Mouse (Mus musculus) erythroblast, embryonic 14.5 days (primary cell): Measurements from ENCODE around the gene Siglecg.

ENCODE experiments used
- GATA1 ChIP-seq: IDR thresholded peaks from 2 replicates; pipeline ENCODE4 v1.6.1; 2012; ENCODE audit warnings: low read length, inconsistent platforms, mixed read lengths
- TAL1 ChIP-seq: IDR thresholded peaks from 3 replicates; pipeline ENCODE4 v1.6.1; 2012; ENCODE audit warnings: low read length, inconsistent platforms, mixed read lengths

DNA sequence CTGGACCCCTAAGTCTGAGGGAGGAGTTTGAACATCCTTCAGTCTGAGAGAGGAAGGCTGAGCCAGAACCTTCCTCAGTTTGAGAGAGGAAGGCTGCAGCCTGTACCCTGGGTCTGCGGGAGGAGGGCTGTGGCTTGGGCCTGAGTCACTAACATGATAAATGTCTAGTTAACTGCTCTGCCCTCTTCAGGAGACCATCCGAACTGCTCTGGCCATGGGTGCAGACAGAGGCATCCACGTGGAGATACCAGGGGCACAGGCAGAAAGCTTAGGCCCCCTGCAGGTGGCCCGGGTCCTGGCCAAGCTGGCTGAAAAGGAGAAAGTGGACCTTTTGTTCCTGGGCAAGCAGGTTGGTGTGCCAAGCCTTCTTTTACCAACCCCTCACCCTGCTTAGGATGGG is 44.6 kb downstream of the Siglecg start:
- TF ChIP-seq GATA1, result no peak
- TF ChIP-seq TAL1, result no peak
